Mouse (Mus musculus) liver, postnatal 0 days (tissue): ENCODE data around the gene BC055324.

Experiments
- CTCF ChIP-seq: sonication (generic); IDR thresholded peaks from 2 replicates; pipeline ENCODE4 v1.5.1; 2016; ENCODE audit warnings: antibody characterized with exemption, low read depth
- EP300 ChIP-seq: IDR thresholded peaks from 2 replicates; pipeline ENCODE4 v1.6.1; 2016; ENCODE audit warnings: antibody characterized with exemption, low read depth, mild to moderate bottlenecking

- TF ChIP-seq CTCF (no peak), EP300 (no peak)
Measured at GRCm38 (mm10) chr1:163930458-163930794, 64.2 kb downstream of the BC055324 start.
